Mouse (Mus musculus) liver, adult 2 months (tissue): ENCODE data around the gene Lgsn. TPM values are rescaled to one million over a fixed set of nuclear protein-coding genes. Genes with fewer than 3 reads are reported as not detected.

Experiments used
- DNase-seq: peaks from one replicate; pipeline ENCODE4 v3.0.0-alpha.2; 2011; ENCODE audit warnings: low read depth, low spot score; ENCODE audit errors: extremely low read depth
- H3K27ac ChIP-seq: fragments of 200-500 bp; replicated peaks from 2 replicates; pipeline ENCODE4 v1.5.1; 2012; ENCODE audit warnings: low read depth, mild to moderate bottlenecking, control low read depth, inconsistent platforms, low read length; ENCODE audit not compliant: insufficient read depth
- H3K27me3 ChIP-seq: fragments of 200-500 bp; 2 replicates; pipeline ENCODE4 v1.6.1; 2012; ENCODE audit warnings: mild to moderate bottlenecking, moderate library complexity, low read length, inconsistent platforms; ENCODE audit not compliant: control insufficient read depth, insufficient read depth
- H3K36me3 ChIP-seq: fragments of 200-500 bp; 2 replicates; pipeline ENCODE4 v1.6.1; 2012; ENCODE audit warnings: low read length, inconsistent platforms; ENCODE audit not compliant: control insufficient read depth, insufficient read depth
- H3K4me1 ChIP-seq: fragments of 200-500 bp; 2 replicates; pipeline ENCODE4 v1.6.1; 2011; ENCODE audit warnings: low read length; ENCODE audit not compliant: control insufficient read depth, insufficient read depth
- H3K4me3 ChIP-seq: fragments of 200-500 bp; 2 replicates; pipeline ENCODE4 v1.5.1; 2011; ENCODE audit warnings: low read depth, mild to moderate bottlenecking, control low read depth, low read length, moderate library complexity; ENCODE audit not compliant: insufficient read depth
- H3K79me2 ChIP-seq: fragments of 200-500 bp; 2 replicates; pipeline ENCODE4 v1.6.1; 2012; ENCODE audit warnings: inconsistent platforms, mild to moderate bottlenecking, low read length, moderate library complexity; ENCODE audit not compliant: control insufficient read depth, insufficient read depth
- H3K9ac ChIP-seq: fragments of 200-500 bp; 2 replicates; pipeline ENCODE4 v1.6.1; 2012; ENCODE audit warnings: low read depth, mild to moderate bottlenecking, control low read depth, inconsistent platforms, low read length
- CTCF ChIP-seq: fragments of 200-500 bp; IDR thresholded peaks from 2 replicates; pipeline ENCODE4 v1.5.1; 2011; ENCODE audit warnings: low read depth, low read length, control low read depth
- POLR2A ChIP-seq: fragments of 200-500 bp; IDR thresholded peaks from 2 replicates; pipeline ENCODE4 v1.6.1; 2011; ENCODE audit warnings: low read length, control low read depth; ENCODE audit not compliant: insufficient read depth; ENCODE audit errors: extremely low read depth
- WGBS: fragments of 180-500 bp; shearing (Covaris S2); methylation state at CpG from one replicate; pipeline ENCODE4 v1.1.7; 2018; 5-methylcytosine and 5-hydroxymethylcytosine counted together
- polyA plus RNA-seq: library from polyadenylated mRNA; depleted of rRNA; stranded (reverse); fragments of >200 nt; gene quantifications from 2 replicates; pipeline ENCODE4 v1.2.3, GENCODE M21; 2012
- total RNA-seq: library from RNA; depleted of rRNA; stranded (reverse); fragments of >200 nt; gene quantifications from 2 replicates; pipeline ENCODE4 v1.2.3, GENCODE M21; 2014

Gene Lgsn
- total and polyA plus RNA-seq, 2 experiments: not detected

DNA sequence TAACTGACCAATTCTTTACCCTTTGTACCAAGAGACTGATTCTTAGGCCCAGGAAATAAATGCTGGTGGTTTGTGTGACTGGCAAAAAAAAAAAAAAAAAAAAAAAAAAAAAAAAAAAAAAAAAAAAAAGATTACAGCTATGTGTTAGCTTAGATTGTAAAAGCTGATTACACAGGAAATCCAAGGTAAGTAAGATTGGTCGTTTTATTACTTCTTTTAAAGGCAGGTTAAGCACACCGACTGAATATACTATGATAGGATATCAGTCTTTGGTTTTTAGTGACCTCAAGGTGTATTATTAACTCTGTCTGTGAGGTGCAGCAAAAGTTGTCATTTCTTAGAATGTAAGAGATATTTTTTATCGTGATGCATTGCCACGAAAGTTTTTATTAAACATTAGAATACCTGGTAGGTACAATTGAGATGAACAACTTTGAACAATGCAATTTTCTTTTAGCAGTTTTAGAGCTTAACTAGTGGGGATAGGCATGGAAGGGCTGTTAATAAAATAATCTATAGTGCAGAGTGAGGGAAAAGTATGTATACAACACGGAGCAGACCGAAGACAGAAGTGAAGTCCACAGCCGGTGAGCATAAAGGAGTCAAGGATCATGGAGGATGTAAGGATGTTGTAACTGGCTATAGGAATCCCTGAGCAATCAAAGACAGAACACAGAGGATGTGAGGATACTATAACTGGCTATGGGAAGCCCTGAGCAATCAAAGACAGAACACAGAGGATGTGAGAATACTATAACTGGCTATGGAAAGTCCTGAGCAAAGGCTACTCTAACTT is 10.7 kb upstream of the Lgsn start:
- TF ChIP-seq CTCF: no peak
- TF ChIP-seq POLR2A: no peak
- Histone ChIP-seq H3K79me2 (no peaks in the 10 kb centered on the region), H3K27me3 (no peaks in the 10 kb centered on the region), H3K4me3 (no peak overlapping the region), H3K27ac (no peak overlapping the region), H3K9ac (no peak overlapping the region), H3K36me3 (no peaks in the 10 kb centered on the region), H3K4me1 (no peaks in the 10 kb centered on the region)
- DNase-seq: no peak
- 82% methylated on average over 7 of the region's 7 CpGs for WGBS

DNA sequence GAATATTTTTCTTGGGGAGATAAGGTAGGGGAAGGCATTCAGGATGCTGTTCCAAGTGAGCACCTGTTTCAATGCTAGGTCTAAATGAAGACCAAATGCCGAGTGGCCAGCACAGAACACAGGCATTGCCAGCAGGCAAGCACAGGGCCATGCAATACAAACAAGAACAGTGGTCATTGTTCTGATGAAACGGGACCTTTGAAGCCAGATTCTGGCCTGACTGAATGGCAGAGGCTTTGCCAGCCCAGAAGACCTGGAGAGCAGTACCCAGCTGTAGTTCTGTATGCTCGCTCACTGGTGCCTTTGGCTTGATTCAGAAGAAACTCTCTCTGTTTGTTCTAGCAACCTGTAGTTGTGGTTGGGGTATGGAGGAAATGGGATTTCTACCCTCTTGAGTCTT is 800 bp upstream of the Lgsn start:
- TF ChIP-seq POLR2A (no peak), CTCF (no peak)
- WGBS: 36% methylated on average over 3 of the region's 3 CpGs
- peak; percentile 60 for DNase-seq

DNA sequence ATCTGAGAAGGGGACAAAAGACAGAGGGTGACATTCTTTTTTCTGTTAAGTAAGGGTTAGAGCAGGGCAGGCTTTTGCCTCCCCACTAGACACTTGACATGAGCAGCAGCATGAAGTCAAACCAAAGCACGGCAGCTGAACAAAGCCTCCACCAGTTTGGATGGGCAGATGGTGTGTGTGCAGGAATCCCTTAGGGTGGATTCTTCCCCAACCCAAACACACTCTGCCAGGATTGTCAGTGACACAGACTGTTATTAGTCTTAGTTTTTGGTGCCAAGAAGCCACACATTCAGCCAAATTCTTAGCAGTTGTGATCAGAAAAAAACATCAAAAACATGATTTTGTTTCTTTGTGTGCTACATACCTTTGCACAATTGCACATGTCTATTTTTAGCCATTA is 2.1 kb downstream of the Lgsn start:
- no peak for DNase-seq
- H3K79me2 ChIP-seq: no peaks in the 10 kb centered on the region
- no peaks in the 10 kb centered on the region for H3K36me3 ChIP-seq
- H3K4me1 ChIP-seq: no peaks in the 10 kb centered on the region
- TF ChIP-seq CTCF: no peak
- TF ChIP-seq POLR2A: no peak
- no peak overlapping the region for H3K9ac ChIP-seq
- WGBS: 79% methylated on average over 1 of the region's 1 CpGs
- H3K27me3 ChIP-seq: no peaks in the 10 kb centered on the region
- H3K4me3 ChIP-seq: no peak overlapping the region
- no peak overlapping the region for H3K27ac ChIP-seq

More for the DNA sequence above, 800 bp upstream of the Lgsn start:
- H3K4me3 ChIP-seq: no peak overlapping the region
- no peaks in the 10 kb centered on the region for H3K79me2 ChIP-seq
- H3K27me3 ChIP-seq: no peaks in the 10 kb centered on the region
- no peaks in the 10 kb centered on the region for H3K36me3 ChIP-seq
- H3K9ac ChIP-seq: no peak overlapping the region
- H3K4me1 ChIP-seq: no peaks in the 10 kb centered on the region
- H3K27ac ChIP-seq: no peak overlapping the region

DNA sequence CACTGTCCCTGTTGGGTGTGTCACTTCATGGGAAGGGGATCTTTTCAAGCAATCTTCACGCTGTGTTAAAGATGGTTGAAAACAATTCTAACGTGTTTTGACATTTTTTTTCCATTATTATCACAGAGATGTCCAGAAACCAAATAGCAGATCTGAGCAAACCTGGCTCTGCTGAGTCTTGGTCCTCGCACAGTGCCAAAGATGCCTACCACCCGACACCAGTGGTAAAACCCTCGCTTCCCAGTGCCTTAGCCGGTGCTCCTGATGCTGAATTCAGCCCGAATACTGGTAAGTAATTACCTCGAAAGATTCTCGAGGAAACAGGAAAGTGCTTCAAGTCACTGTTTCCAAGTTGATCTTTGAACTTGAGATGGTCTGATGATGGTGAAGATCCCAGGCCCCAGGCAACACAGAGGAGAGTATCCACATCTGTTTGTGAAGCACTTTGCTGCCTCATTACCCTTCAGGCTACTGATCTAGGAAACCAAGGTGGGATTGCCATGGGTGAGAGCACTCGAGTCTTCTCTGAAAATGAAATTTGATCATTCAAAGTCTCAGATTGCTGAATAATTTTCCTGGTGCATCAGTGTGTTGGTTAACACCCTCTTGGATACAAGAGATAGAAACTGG is 14.2 kb downstream of the Lgsn start:
- Histone ChIP-seq H3K36me3 (no peaks in the 10 kb centered on the region), H3K79me2 (no peaks in the 10 kb centered on the region), H3K9ac (no peak overlapping the region), H3K27ac (no peak overlapping the region), H3K4me3 (no peak overlapping the region), H3K27me3 (no peaks in the 10 kb centered on the region), H3K4me1 (no peaks in the 10 kb centered on the region)
- 72% methylated on average over 10 of the region's 10 CpGs for WGBS
- DNase-seq: no peak
- TF ChIP-seq CTCF (no peak), POLR2A (no peak)

DNA sequence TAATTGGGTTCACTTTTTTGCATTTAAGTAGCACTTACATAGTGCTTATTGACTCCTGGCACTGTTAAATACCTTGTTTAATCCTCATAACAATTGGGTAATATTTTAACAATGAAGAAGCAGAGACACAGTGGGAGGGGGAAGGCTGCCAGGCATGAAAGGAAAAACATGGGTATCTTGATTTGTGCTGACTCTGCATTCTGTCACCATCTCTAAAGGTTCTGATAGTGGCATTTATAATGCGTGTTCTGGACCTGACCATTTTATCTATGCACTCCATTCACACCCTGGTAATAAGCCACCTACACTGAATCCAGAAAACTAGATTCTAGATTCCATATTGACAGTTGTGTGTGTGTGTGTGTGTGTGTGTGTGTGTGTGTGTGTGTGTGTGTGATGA is 19.4 kb downstream of the Lgsn start:
- TF ChIP-seq CTCF (no peak), POLR2A (no peak)
- no peaks in the 10 kb centered on the region for H3K36me3 ChIP-seq
- H3K79me2 ChIP-seq: no peaks in the 10 kb centered on the region
- no peak overlapping the region for H3K4me3 ChIP-seq
- no peak overlapping the region for H3K27ac ChIP-seq
- H3K4me1 ChIP-seq: no peaks in the 10 kb centered on the region
- 74% methylated on average over 1 of the region's 1 CpGs for WGBS
- no peaks in the 10 kb centered on the region for H3K27me3 ChIP-seq
- H3K9ac ChIP-seq: no peak overlapping the region
- DNase-seq: no peak

DNA sequence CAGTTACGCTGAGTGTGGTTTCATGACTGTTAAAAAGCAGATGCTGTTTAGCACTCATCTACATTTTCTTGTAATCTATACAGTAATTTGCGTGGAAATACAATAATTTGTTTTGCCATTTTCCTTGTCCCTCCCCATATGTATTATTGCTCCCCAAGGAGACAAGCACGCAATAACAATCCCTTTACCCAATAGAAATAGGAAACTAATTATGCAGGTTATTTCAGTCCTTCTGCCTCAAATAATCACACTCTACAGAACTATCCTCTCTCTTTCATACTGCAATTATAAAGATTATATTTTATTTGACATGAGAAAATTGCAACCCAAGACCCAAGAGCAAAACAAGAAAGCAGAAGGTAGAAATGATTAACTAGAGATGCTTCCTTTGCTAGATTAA is 20.8 kb downstream of the Lgsn start:
- WGBS: 91% methylated on average over 3 of the region's 3 CpGs
- H3K79me2 ChIP-seq: no peaks in the 10 kb centered on the region
- H3K36me3 ChIP-seq: no peaks in the 10 kb centered on the region
- TF ChIP-seq CTCF (no peak), POLR2A (no peak)
- H3K9ac ChIP-seq: no peak overlapping the region
- H3K4me1 ChIP-seq: no peaks in the 10 kb centered on the region
- H3K27ac ChIP-seq: no peak overlapping the region
- DNase-seq: no peak
- H3K27me3 ChIP-seq: no peaks in the 10 kb centered on the region
- H3K4me3 ChIP-seq: no peak overlapping the region
